Mouse (Mus musculus) liver, postnatal 0 days (tissue): ENCODE results near the gene Ino80b. TPM values are rescaled to one million over a fixed set of nuclear protein-coding genes. Genes with fewer than 3 reads are reported as not detected.

ENCODE experiments used
- ATAC-seq: fragments of 200-750 bp; cut with Nextera tagmentation; 2 replicates; pipeline ENCODE4 v1.8.0; 2017; ENCODE audit warnings: mild to moderate bottlenecking, moderate library complexity
- DNase-seq: peaks from one replicate; pipeline ENCODE4 v3.0.0-alpha.2; 2016
- H3K27ac ChIP-seq: fragments of 300-500 bp; sonication (generic); 2 replicates; pipeline ENCODE4 v1.5.1; 2014; ENCODE audit warnings: antibody characterized with exemption, moderate library complexity, mild to moderate bottlenecking, low read depth
- H3K27me3 ChIP-seq: fragments of 300-500 bp; sonication (generic); 2 replicates; pipeline ENCODE4 v1.6.1; 2014; ENCODE audit warnings: low read length, control low read depth, mixed read lengths; ENCODE audit not compliant: insufficient read depth
- H3K36me3 ChIP-seq: fragments of 300-500 bp; sonication (generic); replicated peaks from 2 replicates; pipeline ENCODE4 v1.6.1; 2014; ENCODE audit warnings: mild to moderate bottlenecking, control low read depth, low read length, moderate library complexity, mixed read lengths; ENCODE audit not compliant: insufficient read depth
- H3K4me1 ChIP-seq: fragments of 300-500 bp; sonication (generic); 2 replicates; pipeline ENCODE4 v1.6.1; 2014; ENCODE audit warnings: antibody characterized with exemption, mild to moderate bottlenecking, control low read depth; ENCODE audit not compliant: insufficient read depth
- H3K4me2 ChIP-seq: fragments of 300-500 bp; sonication (generic); 2 replicates; pipeline ENCODE4 v1.6.1; 2014; ENCODE audit warnings: low read depth, mild to moderate bottlenecking, low read length, moderate library complexity, mixed read lengths
- H3K4me3 ChIP-seq: fragments of 300-500 bp; sonication (generic); 2 replicates; pipeline ENCODE4 v1.5.1; 2014; ENCODE audit warnings: low read depth, low read length
- H3K9ac ChIP-seq: fragments of 300-500 bp; sonication (generic); replicated peaks from 2 replicates; pipeline ENCODE4 v1.6.1; 2014; ENCODE audit warnings: mild to moderate bottlenecking, moderate library complexity
- H3K9me3 ChIP-seq: fragments of 300-500 bp; sonication (generic); 2 replicates; pipeline ENCODE4 v1.6.1; 2016; ENCODE audit warnings: mild to moderate bottlenecking, control low read depth, low read length, mixed read lengths
- CTCF ChIP-seq: sonication (generic); IDR thresholded peaks from 2 replicates; pipeline ENCODE4 v1.5.1; 2016; ENCODE audit warnings: antibody characterized with exemption, low read depth
- EP300 ChIP-seq: IDR thresholded peaks from 2 replicates; pipeline ENCODE4 v1.6.1; 2016; ENCODE audit warnings: antibody characterized with exemption, low read depth, mild to moderate bottlenecking
- WGBS: fragments of 180-500 bp; shearing (Covaris S2); extraction: QIAGEN DNeasy Blood & Tissue Kit; methylation state at CpG from one replicate; pipeline ENCODE4 v1.1.7; 2014; ENCODE audit not compliant: insufficient replicate concordance; 5-methylcytosine and 5-hydroxymethylcytosine counted together
- microRNA counts: library from miRNA; unstranded; fragments of <30 nt; microRNA quantifications from one replicate; lab custom pipeline; 2015
- microRNA-seq: library from miRNA; unstranded; fragments of <30 nt; microRNA quantifications from one replicate; pipeline ENCODE4, GENCODE M21; 2016
- polyA plus RNA-seq: library from polyadenylated mRNA; unstranded; fragments of >200 nt; fragmentation: Nextera tagmentation; extraction: Ambion mirVana; gene quantifications from 2 replicates; pipeline ENCODE4 v1.2.1, GENCODE M21; 2015

The Ino80b gene
- polyA plus RNA-seq, 1 experiment from 2014 or later, result 5.1 TPM

DNA sequence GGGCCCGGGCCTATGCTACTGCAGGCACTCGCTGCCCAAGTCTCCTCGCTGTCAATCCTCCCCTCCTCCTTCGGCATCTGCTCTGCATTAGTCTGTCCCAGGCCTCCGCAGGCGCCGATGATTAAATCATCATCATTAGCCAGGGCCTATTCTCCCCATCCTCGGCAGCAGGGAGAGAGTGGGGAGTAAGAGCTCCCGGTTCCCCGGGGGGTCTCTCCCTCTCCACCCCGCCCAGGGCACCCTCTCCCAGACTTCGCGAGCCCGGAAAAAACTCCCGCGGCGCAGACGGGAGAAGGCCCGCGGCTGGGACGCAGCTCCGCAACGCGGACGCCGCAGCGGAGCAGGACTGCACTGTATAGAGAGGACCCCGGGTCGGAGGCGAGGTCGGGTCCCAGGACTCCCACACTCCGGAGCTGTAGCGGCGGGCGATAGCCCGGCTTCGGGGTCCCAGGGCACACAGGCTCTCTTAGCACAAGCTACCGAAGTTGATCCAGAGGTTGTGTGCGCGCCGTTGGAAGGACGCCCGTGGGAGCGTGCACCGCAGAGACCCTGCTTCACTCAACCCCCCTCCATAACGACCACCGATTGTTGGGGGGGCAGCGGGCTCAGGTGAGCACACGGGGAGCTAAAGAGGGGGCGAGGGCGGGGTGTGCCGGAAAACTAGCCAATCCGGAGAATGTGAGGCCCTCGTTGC, 47.5 kb downstream of the Ino80b start, which contains the start of gene Pcgf1:
Gene Pcgf1 (plus strand): TSS at position 240 of the 694 bp plus-strand sequence.
- peaks cover 33% of the 10 kb centered on the region for H3K27me3 ChIP-seq
- ATAC-seq (peak; percentile 26), DNase-seq (peak; percentile 55)
- peaks cover 18% of the 10 kb centered on the region for H3K4me1 ChIP-seq
- H3K27ac ChIP-seq, result peak within 1 kb of the TSS; percentile 82
- peaks cover 2% of the 10 kb centered on the region; the same call in 1 of the 2 replicates for H3K36me3 ChIP-seq
- H3K4me3 ChIP-seq, result peak within 1 kb of the TSS; percentile 91
- H3K9me3 ChIP-seq, result no peaks in the 10 kb centered on the region
- under 1% methylated on average over 54 of the region's 54 CpGs for WGBS
- H3K9ac ChIP-seq, result peak within 1 kb of the TSS; percentile 84
- H3K4me2 ChIP-seq, result peak within 1 kb of the TSS; percentile 99
- TF ChIP-seq CTCF (no peak), EP300 (no peak)

DNA sequence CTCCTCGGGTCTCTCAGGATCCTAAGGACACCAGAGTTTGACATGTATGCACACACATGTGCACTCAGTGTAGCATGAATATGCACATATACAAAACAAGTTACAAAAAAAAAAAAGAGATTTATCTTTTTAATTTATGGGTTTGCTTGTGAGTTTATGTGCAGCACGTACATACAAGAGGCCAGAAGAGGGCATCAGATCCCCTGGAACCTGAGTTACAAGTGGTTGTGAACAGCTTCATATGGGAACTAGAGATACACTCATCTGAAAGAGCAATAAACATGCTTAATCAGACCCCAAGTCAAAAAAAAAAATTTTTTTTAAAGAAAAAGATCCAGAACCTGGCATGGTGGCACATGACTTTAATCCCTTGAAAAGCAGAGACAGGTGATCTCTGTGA, 50.3 kb downstream of the Ino80b start:
- Histone ChIP-seq H3K9ac (no peak overlapping the region), H3K27ac (no peak overlapping the region), H3K4me1 (peaks cover 17% of the 10 kb centered on the region), H3K9me3 (no peaks in the 10 kb centered on the region), H3K27me3 (peaks cover 59% of the 10 kb centered on the region), H3K4me2 (no peak overlapping the region), H3K36me3 (no peaks in the 10 kb centered on the region; the same call in 1 of the 2 replicates), H3K4me3 (no peak overlapping the region)
- TF ChIP-seq EP300 (no peak), CTCF (peak; percentile 51)
- ATAC-seq, result no peak
- no peak for DNase-seq
- WGBS, result 19% methylated on average over 2 of the region's 2 CpGs

MicroRNAs within 50 kb of the gene (microRNA counts, 519-probe panel; counts per million panel counts)
- not detected for microRNA mmu-miR-3470a+mmu-miR-3470b (lab: Ali Mortazavi, UCI)

Small RNA genes lying within 50 kb of the gene (microRNA-seq; reads per million reads assigned to microRNA genes)
- gene Mir3470a, result not detected

Other genes starting within 250 kb of the Ino80b start
- gene Sema4f, start 185.7 kb downstream of the Ino80b start, polyA plus RNA-seq, result 0.08 and 0.12 TPM in 2 replicates
- 3.8 and 4.3 TPM in 2 replicates for gene M1ap, start 178.5 kb downstream of the Ino80b start, polyA plus RNA-seq
- 11.3 and 11.8 TPM in 2 replicates for gene Dok1, start 92.0 kb downstream of the Ino80b start, polyA plus RNA-seq
- gene Loxl3, start 91.3 kb downstream of the Ino80b start, polyA plus RNA-seq, result 1.2 and 1.7 TPM in 2 replicates
- 175 and 180 TPM in 2 replicates for gene Aup1, start 70.9 kb downstream of the Ino80b start, polyA plus RNA-seq
- 33.8 and 34.7 TPM in 2 replicates for gene Htra2, start 70.2 kb downstream of the Ino80b start, polyA plus RNA-seq
- gene Dqx1, start 67.6 kb downstream of the Ino80b start, polyA plus RNA-seq, result 7.5 and 8.2 TPM in 2 replicates
- gene Tlx2, start 55.1 kb downstream of the Ino80b start, polyA plus RNA-seq, result not detected in 2 replicates
- gene Pcgf1, start 47.6 kb downstream of the Ino80b start, polyA plus RNA-seq, result 11.6 and 11.7 TPM in 2 replicates
- gene Lbx2, start 39.1 kb downstream of the Ino80b start, polyA plus RNA-seq, result 0.40 and 0.51 TPM in 2 replicates
- gene Ccdc142, start 23.8 kb downstream of the Ino80b start, polyA plus RNA-seq, result 0.54 and 0.71 TPM in 2 replicates
- 0.85 and 0.92 TPM in 2 replicates for gene Gm42688, start 23.8 kb downstream of the Ino80b start, polyA plus RNA-seq
- 88.3 and 90.2 TPM in 2 replicates for gene Mrpl53, start 16.4 kb downstream of the Ino80b start, polyA plus RNA-seq
- 21.4 and 21.5 TPM in 2 replicates for gene Mogs, start 9.9 kb downstream of the Ino80b start, polyA plus RNA-seq
- 21.0 and 22.0 TPM in 2 replicates for gene Wbp1, start 3.9 kb downstream of the Ino80b start, polyA plus RNA-seq
- 7.0 and 7.1 TPM in 2 replicates for gene Rtkn, start 10.0 kb upstream of the Ino80b start, polyA plus RNA-seq
- gene Wdr54, start 31.0 kb upstream of the Ino80b start, polyA plus RNA-seq, result 0.17 and 0.20 TPM in 2 replicates
- gene 1700003E16Rik, start 31.0 kb upstream of the Ino80b start, polyA plus RNA-seq, result 0.25 and 0.27 TPM in 2 replicates
- 13.2 and 14.7 TPM in 2 replicates for gene Dctn1, start 40.5 kb upstream of the Ino80b start, polyA plus RNA-seq
- 0.04 and 0.05 TPM in 2 replicates for gene Slc4a5, start 94.4 kb upstream of the Ino80b start, polyA plus RNA-seq
- gene Mthfd2, start 200.5 kb upstream of the Ino80b start, polyA plus RNA-seq, result 16.6 and 20.9 TPM in 2 replicates
- gene Mob1a, start 200.6 kb upstream of the Ino80b start, polyA plus RNA-seq, result 17.2 and 20.9 TPM in 2 replicates
- gene Bola3, start 223.7 kb upstream of the Ino80b start, polyA plus RNA-seq, result 277 and 286 TPM in 2 replicates